Mouse (Mus musculus): ENCODE results near the gene Aurkaip1. TPM values are rescaled to one million over a fixed set of nuclear protein-coding genes. Genes with fewer than 3 reads are reported as not detected.

Aurkaip1 gene
- polyA plus RNA-seq, 1 experiment from 2014 or later, result 118 TPM

- Histone ChIP-seq H3K4me3 (replicated peaks; ENCODE audit: low read depth, low read length) (peak within 1 kb of the TSS; percentile 78), H3K27me3 (ENCODE audit: control insufficient read depth, insufficient read depth, low read length) (no peaks in the 10 kb centered on the region), H3K36me3 (ENCODE audit: control insufficient read depth, insufficient read depth, low read length) (peaks cover 39% of the 10 kb centered on the region), H3K9ac (replicated peaks; ENCODE audit: low read length) (peak within 1 kb of the TSS; percentile 76), H3K4me2 (ENCODE audit: low read length) (peak within 1 kb of the TSS; percentile 97), H3K27ac (replicated peaks; ENCODE audit: low read depth, low read length) (peak within 1 kb of the TSS; percentile 79), H3K4me1 (ENCODE audit: control insufficient read depth, insufficient read depth, low read length) (peaks cover 12% of the 10 kb centered on the region), H3K9me3 (ENCODE audit: control insufficient read depth, low read length) (no peaks in the 10 kb centered on the region)
- DNase-seq (peak; percentile 97), ATAC-seq (ENCODE audit: low FRiP score, low TSS enrichment) (peak; percentile 95)
- under 1% methylated on average over 63 of the region's 63 CpGs for WGBS
Observed at GRCm38 (mm10) chr4:155869317-155870033, 38.4 kb downstream of the Aurkaip1 start, which contains the start of the genes Cptp and Ints11. Gene Cptp, minus strand, starts transcription at chr4:155869440. Gene Ints11, plus strand, starts transcription at chr4:155869546.

- Histone ChIP-seq H3K27me3 (ENCODE audit: control insufficient read depth, insufficient read depth, low read length) (no peaks in the 10 kb centered on the region), H3K9ac (replicated peaks; ENCODE audit: low read length) (no peak overlapping the region), H3K4me3 (replicated peaks; ENCODE audit: low read depth, low read length) (no peak overlapping the region), H3K9me3 (ENCODE audit: control insufficient read depth, low read length) (no peaks in the 10 kb centered on the region), H3K4me2 (ENCODE audit: low read length) (no peak overlapping the region), H3K4me1 (ENCODE audit: control insufficient read depth, insufficient read depth, low read length) (peaks cover 12% of the 10 kb centered on the region), H3K27ac (replicated peaks; ENCODE audit: low read depth, low read length) (no peak overlapping the region), H3K36me3 (ENCODE audit: control insufficient read depth, insufficient read depth, low read length) (peaks cover 43% of the 10 kb centered on the region)
- DNase-seq (no peak), ATAC-seq (ENCODE audit: low FRiP score, low TSS enrichment) (no peak)
- WGBS, result 94% methylated on average over 7 of the region's 7 CpGs
Observed at GRCm38 (mm10) chr4:155871404-155871803, 40.3 kb downstream of the Aurkaip1 start.

Small RNAs within 50 kb of the gene (microRNA-seq; reads per million reads assigned to microRNA genes)
- gene Gm27743, result not detected

Other genes starting within 250 kb of the Aurkaip1 start
- gene Slc35e2, start 229.9 kb upstream of the Aurkaip1 start, polyA plus RNA-seq (2014; fragmentation: Nextera tagmentation; extraction: Ambion mirVana), result 15.6 and 19.9 TPM in 2 replicates
- gene Cdk11b, start 206.4 kb upstream of the Aurkaip1 start, polyA plus RNA-seq (2014; fragmentation: Nextera tagmentation; extraction: Ambion mirVana), result 49.4 and 49.9 TPM in 2 replicates
- not detected in 2 replicates for gene Gm10563, start 185.9 kb upstream of the Aurkaip1 start, polyA plus RNA-seq (2014; fragmentation: Nextera tagmentation; extraction: Ambion mirVana)
- gene Mmp23, start 177.9 kb upstream of the Aurkaip1 start, polyA plus RNA-seq (2014; fragmentation: Nextera tagmentation; extraction: Ambion mirVana), result 2.5 and 3.9 TPM in 2 replicates
- 39.6 and 40.8 TPM in 2 replicates for gene Mib2, start 162.1 kb upstream of the Aurkaip1 start, polyA plus RNA-seq (2014; fragmentation: Nextera tagmentation; extraction: Ambion mirVana)
- 6.3 and 13.8 TPM in 2 replicates for gene Fndc10, start 136.9 kb upstream of the Aurkaip1 start, polyA plus RNA-seq (2014; fragmentation: Nextera tagmentation; extraction: Ambion mirVana)
- 162 and 177 TPM in 2 replicates for gene Ssu72, start 126.5 kb upstream of the Aurkaip1 start, polyA plus RNA-seq (2014; fragmentation: Nextera tagmentation; extraction: Ambion mirVana)
- gene Tmem240, start 96.5 kb upstream of the Aurkaip1 start, polyA plus RNA-seq (2014; fragmentation: Nextera tagmentation; extraction: Ambion mirVana), result 7.5 and 19.8 TPM in 2 replicates
- 77.4 and 79.8 TPM in 2 replicates for gene Atad3a, start 70.2 kb upstream of the Aurkaip1 start, polyA plus RNA-seq (2014; fragmentation: Nextera tagmentation; extraction: Ambion mirVana)
- 18.0 and 24.4 TPM in 2 replicates for gene Vwa1, start 56.6 kb upstream of the Aurkaip1 start, polyA plus RNA-seq (2014; fragmentation: Nextera tagmentation; extraction: Ambion mirVana)
- 0.43 and 0.51 TPM in 2 replicates for gene Tmem88b, start 45.4 kb upstream of the Aurkaip1 start, polyA plus RNA-seq (2014; fragmentation: Nextera tagmentation; extraction: Ambion mirVana)
- not detected in 2 replicates for gene Ankrd65, start 40.8 kb upstream of the Aurkaip1 start, polyA plus RNA-seq (2014; fragmentation: Nextera tagmentation; extraction: Ambion mirVana)
- gene Mrpl20, start 28.4 kb upstream of the Aurkaip1 start, polyA plus RNA-seq (2014; fragmentation: Nextera tagmentation; extraction: Ambion mirVana), result 255 and 298 TPM in 2 replicates
- gene Ccnl2, start 18.8 kb upstream of the Aurkaip1 start, polyA plus RNA-seq (2014; fragmentation: Nextera tagmentation; extraction: Ambion mirVana), result 134 and 162 TPM in 2 replicates
- 6.0 and 17.5 TPM in 2 replicates for gene Mxra8, start 8.4 kb downstream of the Aurkaip1 start, polyA plus RNA-seq (2014; fragmentation: Nextera tagmentation; extraction: Ambion mirVana)
- gene Dvl1, start 16.1 kb downstream of the Aurkaip1 start, polyA plus RNA-seq (2014; fragmentation: Nextera tagmentation; extraction: Ambion mirVana), result 15.3 and 18.0 TPM in 2 replicates
- 0.31 and 0.57 TPM in 2 replicates for gene Tas1r3, start 32.1 kb downstream of the Aurkaip1 start, polyA plus RNA-seq (2014; fragmentation: Nextera tagmentation; extraction: Ambion mirVana)
- gene Cptp, start 38.2 kb downstream of the Aurkaip1 start, polyA plus RNA-seq (2014; fragmentation: Nextera tagmentation; extraction: Ambion mirVana), result 24.6 and 31.2 TPM in 2 replicates
- gene Ints11, start 38.3 kb downstream of the Aurkaip1 start, polyA plus RNA-seq (2014; fragmentation: Nextera tagmentation; extraction: Ambion mirVana), result 78.2 and 83.2 TPM in 2 replicates
- 45.8 and 54.5 TPM in 2 replicates for gene Pusl1, start 60.5 kb downstream of the Aurkaip1 start, polyA plus RNA-seq (2014; fragmentation: Nextera tagmentation; extraction: Ambion mirVana)
- 76.6 and 84.8 TPM in 2 replicates for gene Acap3, start 60.5 kb downstream of the Aurkaip1 start, polyA plus RNA-seq (2014; fragmentation: Nextera tagmentation; extraction: Ambion mirVana)
- gene Ube2j2, start 112.6 kb downstream of the Aurkaip1 start, polyA plus RNA-seq (2014; fragmentation: Nextera tagmentation; extraction: Ambion mirVana), result 131 and 138 TPM in 2 replicates
- 7.1 and 8.3 TPM in 2 replicates for gene C1qtnf12, start 131.0 kb downstream of the Aurkaip1 start, polyA plus RNA-seq (2014; fragmentation: Nextera tagmentation; extraction: Ambion mirVana)
- gene B3galt6, start 161.4 kb downstream of the Aurkaip1 start, polyA plus RNA-seq (2014; fragmentation: Nextera tagmentation; extraction: Ambion mirVana), result 36.3 and 38.7 TPM in 2 replicates
- 105 and 112 TPM in 2 replicates for gene Sdf4, start 161.6 kb downstream of the Aurkaip1 start, polyA plus RNA-seq (2014; fragmentation: Nextera tagmentation; extraction: Ambion mirVana)
- 0.47 and 0.49 TPM in 2 replicates for gene Tnfrsf4, start 182.6 kb downstream of the Aurkaip1 start, polyA plus RNA-seq (2014; fragmentation: Nextera tagmentation; extraction: Ambion mirVana)
- 1.4 and 2.4 TPM in 2 replicates for gene Tnfrsf18, start 194.9 kb downstream of the Aurkaip1 start, polyA plus RNA-seq (2014; fragmentation: Nextera tagmentation; extraction: Ambion mirVana)
- 0.28 TPM in 1 of 2 replicates, not detected in the other for gene Ttll10, start 228.1 kb downstream of the Aurkaip1 start, polyA plus RNA-seq (2014; fragmentation: Nextera tagmentation; extraction: Ambion mirVana)

Measured in midbrain, embryonic 14.5 days (tissue).